Mouse (Mus musculus) gastrocnemius, postnatal 4 days (tissue): ENCODE results near the gene Nsun6. TPM values are rescaled to one million over a fixed set of nuclear protein-coding genes. Genes with fewer than 3 reads are reported as not detected.

ENCODE experiments used
- DNase-seq, 2 experiments: peaks; one replicate each; pipeline ENCODE4 v3.0.0; 2021 to 2022; ENCODE audit warnings: low spot score in 2 of 2, mixed read lengths in 2 of 2
- total RNA-seq, 2 experiments: library from RNA; stranded (reverse); gene quantifications; 2 replicates each; pipeline ENCODE4 v1.2.3; 2021

Gene Nsun6
- total RNA-seq, 2 experiments from 2014 or later, result 5.6 to 6.9 TPM

DNA sequence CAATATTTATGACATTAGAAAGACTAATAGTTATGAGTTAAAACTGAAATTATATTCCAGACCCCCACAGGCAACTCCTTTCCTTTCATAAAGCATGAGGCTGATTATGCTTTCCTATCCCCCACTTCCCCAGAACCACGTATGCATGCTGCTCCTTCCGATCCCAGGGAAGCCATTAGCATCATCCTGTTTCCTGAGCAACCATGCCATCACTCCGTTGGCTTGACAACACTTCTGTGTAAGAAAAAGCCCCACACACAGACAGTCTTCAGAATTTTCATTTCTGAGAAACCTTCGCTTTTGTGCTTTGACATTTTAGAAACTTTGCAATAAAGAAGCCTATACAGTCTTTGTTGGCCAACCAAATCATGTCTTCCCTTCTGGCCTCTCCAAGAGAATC, 58.8 kb downstream of the Nsun6 start:
- no peak for DNase-seq

GRCm38 (mm10) chr2:14992531-14992930, 62.3 kb downstream of the Nsun6 start:
- no peak for DNase-seq

- no peak for DNase-seq
These were observed 65.5 kb downstream of the Nsun6 start for GRCm38 (mm10) chr2:14989350-14989749.

- DNase-seq, result no peak
These were observed 66.4 kb downstream of the Nsun6 start for GRCm38 (mm10) chr2:14988451-14988850.

DNA sequence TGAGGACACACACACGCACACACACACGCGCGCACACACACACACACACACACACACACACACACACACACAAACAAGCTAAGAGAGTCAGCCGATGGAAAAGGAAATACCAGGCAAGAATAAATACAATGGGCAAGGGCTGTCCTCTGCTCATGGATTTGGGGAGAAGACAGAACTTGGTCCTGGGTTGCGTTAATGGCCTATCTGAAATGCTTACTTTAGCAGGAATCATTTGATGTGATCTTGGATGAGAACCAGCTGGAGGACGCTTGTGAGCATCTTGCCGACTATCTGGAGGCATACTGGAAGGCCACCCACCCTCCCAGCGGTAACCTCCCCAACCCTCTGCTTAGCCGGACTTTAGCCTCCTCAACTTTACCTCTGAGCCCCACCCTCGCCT, 70.8 kb downstream of the Nsun6 start:
- DNase-seq, result no peak

- no peak for DNase-seq
These were observed 93.4 kb downstream of the Nsun6 start for GRCm38 (mm10) chr2:14961493-14961892.

DNA sequence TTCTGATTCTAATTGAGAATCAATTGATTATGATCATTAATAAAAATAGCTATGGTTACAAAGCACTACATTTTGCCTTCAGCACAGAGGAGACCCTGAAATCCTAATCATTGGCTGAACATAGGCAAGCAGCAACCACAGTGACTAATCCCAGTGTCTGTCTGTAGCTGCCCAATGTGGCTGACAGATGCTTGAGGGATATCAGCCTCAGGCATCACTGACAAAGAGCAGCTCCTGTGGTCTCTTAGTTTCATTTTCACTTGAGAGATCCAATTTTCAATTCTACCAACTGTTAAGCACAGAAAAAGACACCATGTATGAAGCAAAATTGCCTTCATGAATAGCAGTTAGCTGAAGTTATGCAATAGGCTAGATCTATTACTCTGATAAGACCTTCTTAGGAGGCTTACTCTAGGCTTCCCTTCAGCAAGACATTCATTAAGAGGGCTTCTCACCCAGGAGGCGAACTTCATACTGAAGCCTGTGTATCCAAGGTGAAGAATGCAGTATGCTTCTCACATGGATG, 93.8 kb downstream of the Nsun6 start:
- DNase-seq, result no peak

DNA sequence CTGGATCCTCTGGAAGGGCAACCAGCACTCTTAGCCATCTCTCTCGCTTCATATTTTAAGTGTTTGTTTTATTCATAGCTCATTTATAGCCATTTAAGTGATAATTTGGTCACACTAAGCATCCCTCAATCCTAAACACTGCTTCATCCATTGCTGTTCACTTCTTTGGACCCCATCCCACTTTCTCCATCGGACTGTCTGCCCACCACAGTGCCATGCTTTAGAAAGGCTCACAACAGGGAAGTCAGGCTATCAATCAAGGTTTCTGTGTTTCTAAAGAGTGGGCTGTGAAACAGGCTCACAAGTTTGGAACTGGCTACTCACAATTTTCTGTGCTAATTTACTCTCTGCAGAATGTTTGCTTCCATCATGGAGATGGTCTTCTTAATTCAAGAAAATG, 101.8 kb downstream of the Nsun6 start:
- no peak for DNase-seq

Other genes with a start within 250 kb of the Nsun6 start
- gene Arl5b, start 5.7 kb downstream of the Nsun6 start, total RNA-seq, result 10 to 100 TPM; 23.4 to 27.4 TPM